13 mouse cellular contexts compared by ENCODE assay signal in the genomic region with DNA sequence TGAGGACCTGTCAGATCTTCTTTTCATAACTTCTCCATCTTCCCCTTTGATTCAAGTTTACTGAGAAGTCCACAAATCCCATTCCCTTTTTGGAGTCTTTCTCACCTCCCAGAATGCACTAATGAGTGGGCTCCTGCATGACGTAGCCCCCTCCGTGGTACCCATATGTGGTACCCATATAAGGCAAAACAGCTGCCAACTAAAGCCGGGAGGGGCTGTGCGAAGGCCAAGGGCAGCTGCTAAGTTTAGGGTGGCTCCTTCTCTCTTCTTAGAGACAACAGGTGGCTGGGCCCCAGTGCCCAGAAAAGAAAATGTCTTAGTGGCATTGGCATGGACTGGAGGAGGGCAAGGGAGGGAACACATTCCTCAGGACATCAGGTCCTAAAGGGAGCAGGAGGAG. TPM values are rescaled to one million over a fixed set of nuclear protein-coding genes. Genes with fewer than 3 reads are reported as not detected.
DNase-seq lines count a peak whose midpoint lies in the region; ATAC-seq lines count a peak whose summit lies in the region.
"Had no signal": no experiment of that assay in that cellular context is flagged by ENCODE, and none has a peak within 500 bp of the region (broad histone marks: within the 10 kb centered on the region; RNA-seq: fewer than 3 reads in every experiment).

No protein-coding gene starts in this region.

- H3K4me2 ChIP-seq in embryonic facial prominence, embryonic 14.5 days (ENCODE audit: low read depth, low read length), result no peak overlapping the region
- no peak overlapping the region; the same call in 1 of the 2 replicates for H3K4me2 ChIP-seq in liver, embryonic 11.5 days
- peak overlapping the region; percentile 95 for H3K4me2 ChIP-seq in liver, embryonic 13.5 days
- no peak overlapping the region for H3K4me2 ChIP-seq in forebrain, embryonic 13.5 days

- 0 out of 2 replicates have a peak overlapping the region, but pooled peaks have one; percentile 86 for H3K27ac ChIP-seq in embryonic facial prominence, embryonic 14.5 days (replicated peaks; ENCODE audit: low read depth, low read length)
- H3K27ac ChIP-seq in embryonic facial prominence, embryonic 10.5 days (replicated peaks), result no peak overlapping the region
- 0 out of 2 replicates have a peak overlapping the region, but pooled peaks have one; percentile 69 for H3K27ac ChIP-seq in liver, embryonic 11.5 days (ENCODE audit: low read depth, low read length)
- H3K27ac ChIP-seq in liver, embryonic 13.5 days, result peak overlapping the region; percentile 98
- no peak overlapping the region for H3K27ac ChIP-seq in forebrain, embryonic 13.5 days

- peaks cover 17% of the 10 kb centered on the region for H3K4me1 ChIP-seq in embryonic facial prominence, embryonic 14.5 days (ENCODE audit: control insufficient read depth, insufficient read depth, low read length)
- H3K4me1 ChIP-seq in embryonic facial prominence, embryonic 10.5 days, result peaks cover 52% of the 10 kb centered on the region
- peaks cover 25% of the 10 kb centered on the region for H3K4me1 ChIP-seq in liver, embryonic 11.5 days (replicated peaks; ENCODE audit: control insufficient read depth, insufficient read depth, low read length)
- H3K4me1 ChIP-seq in liver, embryonic 13.5 days (replicated peaks), result peaks cover 67% of the 10 kb centered on the region
- H3K4me1 ChIP-seq in forebrain, embryonic 13.5 days, result peaks cover 35% of the 10 kb centered on the region

- 86% methylated on average over 4 of the region's 4 CpGs for WGBS in embryonic facial prominence, embryonic 14.5 days
- WGBS in embryonic facial prominence, embryonic 10.5 days, result 93% methylated on average over 4 of the region's 4 CpGs
- 91% methylated on average over 4 of the region's 4 CpGs for WGBS in liver, embryonic 11.5 days
- WGBS in liver, embryonic 13.5 days (ENCODE audit: insufficient replicate concordance), result 84% methylated on average over 4 of the region's 4 CpGs
- WGBS in forebrain, embryonic 13.5 days, result 93% methylated on average over 4 of the region's 4 CpGs

- H3K9ac ChIP-seq in embryonic facial prominence, embryonic 14.5 days (ENCODE audit: low read depth, low read length), result no peak overlapping the region
- no peak overlapping the region for H3K9ac ChIP-seq in liver, embryonic 11.5 days (ENCODE audit: low read depth, low read length)
- peak overlapping the region; percentile 99 for H3K9ac ChIP-seq in liver, embryonic 13.5 days
- no peak overlapping the region for H3K9ac ChIP-seq in forebrain, embryonic 13.5 days

- no peak for ATAC-seq in embryonic facial prominence, embryonic 14.5 days (ENCODE audit: low read depth)
- ATAC-seq in liver, embryonic 11.5 days (replicated peaks; ENCODE audit: low FRiP score), result no peak
- no peak for ATAC-seq in liver, embryonic 13.5 days (ENCODE audit: low read depth)
- ATAC-seq in forebrain, embryonic 13.5 days, result no peak
- ATAC-seq: hindbrain, embryonic 16.5 days; Patski had no signal

- no peak overlapping the region for H3K4me3 ChIP-seq in embryonic facial prominence, embryonic 14.5 days (ENCODE audit: low read depth, low read length)
- H3K4me3 ChIP-seq in embryonic facial prominence, embryonic 10.5 days, result no peak overlapping the region
- no peak overlapping the region for H3K4me3 ChIP-seq in liver, embryonic 11.5 days (ENCODE audit: low read depth, low read length)
- H3K4me3 ChIP-seq in liver, embryonic 13.5 days (replicated peaks), result peak overlapping the region; percentile 89
- H3K4me3 ChIP-seq in forebrain, embryonic 13.5 days, result no peak overlapping the region

- peak; percentile 72 for DNase-seq in embryonic facial prominence, embryonic 14.5 days (ENCODE audit: low spot score)
- DNase-seq in embryonic facial prominence, embryonic 10.5 days (ENCODE audit: low spot score), result no peak
- DNase-seq in liver, embryonic 11.5 days (ENCODE audit: low spot score), result no peak
- no peak for DNase-seq in liver
- DNase-seq in liver, embryonic 13.5 days, result no peak
- DNase-seq in thymus, postnatal 36 days, result peak; percentile 43 to 69
- no peak for DNase-seq in kidney, adult 18-20 months
- DNase-seq: adrenal gland, postnatal 10 days; lung, adult 18-20 months had no signal

- H3K27me3 ChIP-seq in embryonic facial prominence, embryonic 14.5 days (replicated peaks; ENCODE audit: control insufficient read depth, insufficient read depth, low read length), result no peaks in the 10 kb centered on the region
- H3K27me3 ChIP-seq in embryonic facial prominence, embryonic 10.5 days (replicated peaks; ENCODE audit: low read depth, poor library complexity, severe bottlenecking), result peaks cover 26% of the 10 kb centered on the region
- no peaks in the 10 kb centered on the region; the same call in 1 of the 2 replicates for H3K27me3 ChIP-seq in liver, embryonic 11.5 days (replicated peaks; ENCODE audit: control insufficient read depth, insufficient read depth, low read length)
- H3K27me3 ChIP-seq in liver, embryonic 13.5 days, result no peaks in the 10 kb centered on the region
- H3K27me3 ChIP-seq in forebrain, embryonic 13.5 days, result peaks cover 9% of the 10 kb centered on the region
- H3K27me3 ChIP-seq: Patski had no signal

- no peaks in the 10 kb centered on the region for H3K9me3 ChIP-seq in embryonic facial prominence, embryonic 14.5 days (ENCODE audit: control insufficient read depth, low read length)
- no peaks in the 10 kb centered on the region for H3K9me3 ChIP-seq in embryonic facial prominence, embryonic 10.5 days
- no peaks in the 10 kb centered on the region for H3K9me3 ChIP-seq in liver, embryonic 11.5 days (ENCODE audit: control insufficient read depth, low read length)
- H3K9me3 ChIP-seq in liver, embryonic 13.5 days (replicated peaks), result no peaks in the 10 kb centered on the region
- no peaks in the 10 kb centered on the region for H3K9me3 ChIP-seq in forebrain, embryonic 13.5 days (replicated peaks)
- H3K9me3 ChIP-seq: embryonic facial prominence, embryonic 13.5 days had no signal

- no peaks in the 10 kb centered on the region for H3K36me3 ChIP-seq in embryonic facial prominence, embryonic 14.5 days (ENCODE audit: control insufficient read depth, insufficient read depth, low read length)
- peaks cover 6% of the 10 kb centered on the region for H3K36me3 ChIP-seq in embryonic facial prominence, embryonic 10.5 days (replicated peaks)
- H3K36me3 ChIP-seq in liver, embryonic 11.5 days (ENCODE audit: control insufficient read depth, insufficient read depth, low read length), result peaks cover under 1% of the 10 kb centered on the region
- peaks cover 5% of the 10 kb centered on the region for H3K36me3 ChIP-seq in liver, embryonic 13.5 days
- H3K36me3 ChIP-seq in forebrain, embryonic 13.5 days (ENCODE audit: poor library complexity, severe bottlenecking), result no peaks in the 10 kb centered on the region; the same call in 1 of the 2 replicates

RNA-seq across cellular contexts. Expression of a gene that starts 1.6 kb away (rescaled TPM):
- polyA plus RNA-seq in embryonic facial prominence, embryonic 14.5 days (2014; fragmentation: Nextera tagmentation; extraction: Ambion mirVana), result 1,018 and 1,489 TPM in 2 replicates
- 9.3 and 10.7 TPM in 2 replicates for polyA plus RNA-seq in embryonic facial prominence, embryonic 10.5 days (2016; fragmentation: Nextera tagmentation; extraction: Ambion mirVana)
- polyA plus RNA-seq in liver, embryonic 11.5 days (2014; fragmentation: Nextera tagmentation; extraction: Ambion mirVana), result 31.5 and 33.6 TPM in 2 replicates
- polyA plus RNA-seq in liver, embryonic 13.5 days (2015; fragmentation: Nextera tagmentation; extraction: Ambion mirVana), result 42.7 and 46.8 TPM in 2 replicates
- polyA plus RNA-seq in forebrain, embryonic 13.5 days (2015; fragmentation: Nextera tagmentation; extraction: Ambion mirVana), result 9.0 and 9.8 TPM in 2 replicates

RNA-seq across cellular contexts. Expression of a gene that starts 2.0 kb away (rescaled TPM):
- polyA plus RNA-seq in embryonic facial prominence, embryonic 14.5 days (2014; fragmentation: Nextera tagmentation; extraction: Ambion mirVana), result 25.0 and 27.1 TPM in 2 replicates
- polyA plus RNA-seq in embryonic facial prominence, embryonic 10.5 days (2016; fragmentation: Nextera tagmentation; extraction: Ambion mirVana), result 31.3 and 34.4 TPM in 2 replicates
- 28.2 and 29.0 TPM in 2 replicates for polyA plus RNA-seq in liver, embryonic 11.5 days (2014; fragmentation: Nextera tagmentation; extraction: Ambion mirVana)
- 15.8 and 15.9 TPM in 2 replicates for polyA plus RNA-seq in liver, embryonic 13.5 days (2015; fragmentation: Nextera tagmentation; extraction: Ambion mirVana)
- 24.9 and 27.3 TPM in 2 replicates for polyA plus RNA-seq in forebrain, embryonic 13.5 days (2015; fragmentation: Nextera tagmentation; extraction: Ambion mirVana)

RNA-seq across cellular contexts. Expression of a gene that starts 14.4 kb away (rescaled TPM):
- polyA plus RNA-seq in embryonic facial prominence, embryonic 14.5 days (2014; fragmentation: Nextera tagmentation; extraction: Ambion mirVana), result 45.4 and 55.1 TPM in 2 replicates
- polyA plus RNA-seq in embryonic facial prominence, embryonic 10.5 days (2016; fragmentation: Nextera tagmentation; extraction: Ambion mirVana), result 89.9 and 93.4 TPM in 2 replicates
- 50.3 and 59.5 TPM in 2 replicates for polyA plus RNA-seq in liver, embryonic 11.5 days (2014; fragmentation: Nextera tagmentation; extraction: Ambion mirVana)
- 27.1 and 32.1 TPM in 2 replicates for polyA plus RNA-seq in liver, embryonic 13.5 days (2015; fragmentation: Nextera tagmentation; extraction: Ambion mirVana)
- polyA plus RNA-seq in forebrain, embryonic 13.5 days (2015; fragmentation: Nextera tagmentation; extraction: Ambion mirVana), result 89.0 and 98.7 TPM in 2 replicates

RNA-seq across cellular contexts. Expression of a gene that starts 22.6 kb away (rescaled TPM):
- 14.0 and 17.2 TPM in 2 replicates for polyA plus RNA-seq in embryonic facial prominence, embryonic 14.5 days (2014; fragmentation: Nextera tagmentation; extraction: Ambion mirVana)
- polyA plus RNA-seq in embryonic facial prominence, embryonic 10.5 days (2016; fragmentation: Nextera tagmentation; extraction: Ambion mirVana), result 73.5 and 75.8 TPM in 2 replicates
- polyA plus RNA-seq in liver, embryonic 11.5 days (2014; fragmentation: Nextera tagmentation; extraction: Ambion mirVana), result 17.2 TPM in 2 replicates
- 8.3 and 9.0 TPM in 2 replicates for polyA plus RNA-seq in liver, embryonic 13.5 days (2015; fragmentation: Nextera tagmentation; extraction: Ambion mirVana)
- polyA plus RNA-seq in forebrain, embryonic 13.5 days (2015; fragmentation: Nextera tagmentation; extraction: Ambion mirVana), result 68.9 and 73.1 TPM in 2 replicates

RNA-seq across cellular contexts. Expression of a gene that starts 22.7 kb away (rescaled TPM):
- polyA plus RNA-seq in embryonic facial prominence, embryonic 14.5 days (2014; fragmentation: Nextera tagmentation; extraction: Ambion mirVana), result 12.5 and 15.9 TPM in 2 replicates
- polyA plus RNA-seq in embryonic facial prominence, embryonic 10.5 days (2016; fragmentation: Nextera tagmentation; extraction: Ambion mirVana), result 27.3 and 30.0 TPM in 2 replicates
- polyA plus RNA-seq in liver, embryonic 11.5 days (2014; fragmentation: Nextera tagmentation; extraction: Ambion mirVana), result 14.9 and 17.5 TPM in 2 replicates
- polyA plus RNA-seq in liver, embryonic 13.5 days (2015; fragmentation: Nextera tagmentation; extraction: Ambion mirVana), result 9.7 and 9.8 TPM in 2 replicates
- 31.8 and 33.4 TPM in 2 replicates for polyA plus RNA-seq in forebrain, embryonic 13.5 days (2015; fragmentation: Nextera tagmentation; extraction: Ambion mirVana)

Comparison
In these comparisons a context has a peak if more than half of its experiments do, and no peak if none do; other contexts are left out.
1. DNase-seq: peak in embryonic facial prominence, embryonic 14.5 days (single experiment) and thymus, postnatal 36 days (2 of 2); none in embryonic facial prominence, embryonic 10.5 days (single experiment), liver, embryonic 11.5 days (single experiment), liver (single experiment), liver, embryonic 13.5 days (single experiment) and kidney, adult 18-20 months (single experiment).
2. H3K27ac ChIP-seq: peak in embryonic facial prominence, embryonic 14.5 days (single experiment), liver, embryonic 11.5 days (single experiment) and liver, embryonic 13.5 days (single experiment); none in embryonic facial prominence, embryonic 10.5 days (single experiment) and forebrain, embryonic 13.5 days (single experiment).
3. RNA of a gene that starts 1.6 kb away (polyA plus RNA-seq): 1,018 to 1,489 TPM in embryonic facial prominence, embryonic 14.5 days; 42.7 to 46.8 TPM in liver, embryonic 13.5 days, 31.5 to 33.6 TPM in liver, embryonic 11.5 days, 9.0 to 9.8 TPM in forebrain, embryonic 13.5 days and 9.3 to 10.7 TPM in embryonic facial prominence, embryonic 10.5 days; every median in the first group is over 10 times any median in the second.